Mouse (Mus musculus): ENCODE data around the gene Cir1.

The Cir1 gene

DNA sequence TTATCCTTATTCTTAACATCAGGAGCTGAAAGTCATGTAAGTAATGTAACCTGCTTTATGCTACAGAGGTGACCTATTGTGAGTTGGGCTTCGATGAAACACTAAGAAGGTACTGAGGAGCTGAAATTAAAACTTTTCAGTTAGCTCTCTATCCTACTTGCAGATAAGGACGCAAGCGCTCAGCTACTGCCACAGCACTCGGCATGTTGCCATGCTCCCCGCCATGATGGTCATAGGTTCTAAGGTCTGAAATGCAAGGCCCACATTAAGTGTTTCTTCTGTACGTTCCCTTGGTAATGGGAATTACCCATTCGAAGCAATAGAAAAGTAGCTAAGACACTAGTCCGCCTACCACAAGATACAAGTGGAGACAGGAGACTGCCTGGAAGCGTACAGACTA, 9.8 kb downstream of the Cir1 start:
- in situ Hi-C loops (cut with MboI; ENCODE audit: low sequenced_read_pairs): no loop called here

DNA sequence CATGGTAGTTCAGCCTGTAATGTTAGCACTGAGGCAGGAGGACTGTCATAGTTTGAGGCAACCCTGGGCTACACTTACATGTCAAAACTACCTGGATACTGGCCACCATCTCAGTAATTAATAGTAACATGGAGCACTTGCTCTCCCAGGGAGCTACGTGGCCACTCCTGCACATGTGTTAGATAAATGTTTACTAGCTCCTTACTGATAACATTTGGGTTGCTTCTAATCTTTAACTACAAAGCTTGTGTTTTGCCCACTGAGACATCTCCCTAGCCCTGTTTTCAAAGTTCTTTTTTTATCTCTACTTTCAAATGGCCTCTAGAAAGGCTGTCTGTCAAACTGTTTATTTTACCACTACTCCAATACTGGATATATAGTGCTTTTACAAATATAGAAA, 10.5 kb downstream of the Cir1 start:
- in situ Hi-C loops (cut with MboI; ENCODE audit: low sequenced_read_pairs): no loop called here

DNA sequence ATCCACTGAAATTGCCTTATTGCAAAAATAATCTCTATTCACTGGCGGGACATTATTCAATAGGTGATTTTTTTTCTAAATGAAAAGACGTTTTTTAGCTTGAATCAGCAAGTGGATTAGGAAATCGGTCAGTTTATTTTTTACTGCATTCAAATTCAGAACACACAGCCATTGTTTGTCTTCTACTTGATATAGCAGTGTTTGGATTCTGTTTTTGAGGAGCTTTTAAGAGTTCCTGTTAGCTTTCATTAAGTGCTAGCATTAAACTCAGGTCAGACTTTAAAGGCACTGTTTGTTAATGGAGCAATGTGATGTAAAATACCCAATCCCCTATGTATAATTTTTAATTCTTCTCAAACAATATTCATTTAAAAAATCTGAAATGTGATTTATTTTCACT, 13.7 kb downstream of the Cir1 start:
- in situ Hi-C loops (cut with MboI; ENCODE audit: low sequenced_read_pairs): loop anchor here (25.0 kb wide), 1 partner anchor 1062 kb away; no protein-coding TSS in a partner anchor

DNA sequence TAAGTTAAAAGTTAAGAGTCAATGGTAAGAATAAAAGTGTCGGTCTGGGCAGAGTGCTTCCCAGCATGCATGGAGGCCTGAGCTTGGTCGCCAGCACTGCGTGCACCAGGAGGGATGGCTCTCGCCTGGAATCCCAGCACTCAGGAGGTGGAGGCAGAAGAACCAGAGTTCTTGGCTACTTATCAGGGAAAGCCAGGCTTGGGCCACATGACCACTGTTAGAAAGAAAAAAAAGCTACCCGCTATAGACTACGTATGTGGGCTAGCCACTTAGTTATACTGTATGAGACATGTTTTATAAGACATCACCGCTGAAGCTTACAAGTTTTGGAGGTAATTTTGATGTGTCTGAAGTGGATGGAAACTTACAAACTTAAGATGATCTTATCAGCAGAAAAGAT, 14.3 kb downstream of the Cir1 start:
- in situ Hi-C loops (cut with MboI; ENCODE audit: low sequenced_read_pairs): loop anchor here (25.0 kb wide), 1 partner anchor 1061 kb away; no protein-coding TSS in a partner anchor

DNA sequence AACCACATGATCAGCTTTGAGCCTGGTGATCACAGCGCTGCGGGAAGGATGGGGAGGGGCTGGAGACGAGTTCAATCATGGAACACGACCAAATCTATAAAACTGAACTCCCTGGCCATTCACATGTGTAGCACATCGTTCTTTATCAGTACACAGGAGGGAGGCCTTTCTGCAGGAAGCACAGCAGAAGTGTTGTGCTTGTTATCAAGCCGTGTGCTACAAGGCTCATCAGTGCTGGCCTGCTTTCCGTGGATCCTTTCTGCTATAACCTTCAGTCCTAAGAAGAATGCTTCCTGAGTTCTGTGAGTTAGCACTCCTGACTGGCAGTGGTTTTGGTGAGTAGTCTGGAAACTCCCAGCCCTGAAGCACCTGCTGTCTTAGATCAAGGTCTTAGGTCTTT, 17.5 kb downstream of the Cir1 start:
- in situ Hi-C loops (cut with MboI; ENCODE audit: low sequenced_read_pairs): loop anchor here (25.0 kb wide), 1 partner anchor 1058 kb away; no protein-coding TSS in a partner anchor

DNA sequence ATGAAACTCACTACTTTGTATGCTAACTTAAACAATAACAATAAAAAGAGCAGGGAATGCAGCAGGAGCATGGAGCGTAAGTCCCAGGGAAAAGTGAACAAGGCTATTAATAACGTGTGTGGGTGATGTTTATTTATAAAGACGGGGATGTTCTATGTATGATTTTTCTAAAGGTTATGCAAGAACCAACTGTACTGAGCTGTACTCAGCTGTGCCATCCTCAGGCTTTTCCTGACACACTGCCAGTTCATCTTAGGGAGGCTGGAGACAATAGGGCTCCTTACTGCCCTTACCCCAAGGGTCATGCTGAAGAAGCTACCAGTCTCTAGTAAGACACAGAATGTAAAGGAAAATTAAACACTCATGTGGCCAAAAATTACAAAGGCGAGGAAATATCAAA, 21.4 kb downstream of the Cir1 start:
- in situ Hi-C loops (cut with MboI; ENCODE audit: low sequenced_read_pairs): loop anchor here (25.0 kb wide), 1 partner anchor 1054 kb away; no protein-coding TSS in a partner anchor

DNA sequence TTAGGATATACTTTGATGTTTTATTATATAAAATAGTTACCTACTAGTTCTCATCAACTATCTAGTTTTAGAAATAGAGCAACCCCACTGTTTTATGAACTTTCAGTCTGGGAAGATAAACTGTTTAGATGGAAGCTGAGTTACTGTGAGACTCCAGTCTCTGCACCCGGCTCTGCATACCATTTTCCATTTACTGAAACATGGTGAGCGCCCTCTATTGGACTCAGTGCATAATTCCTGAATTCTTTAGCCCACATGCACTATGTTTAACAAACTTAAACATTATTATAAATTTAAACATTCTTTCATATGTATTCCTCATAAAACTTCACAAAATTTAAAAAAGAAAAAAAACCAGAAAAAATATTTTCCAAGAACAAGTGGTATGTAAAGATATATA, 26.9 kb downstream of the Cir1 start:
- in situ Hi-C loops (cut with MboI; ENCODE audit: low sequenced_read_pairs): loop anchor here (25.0 kb wide), 1 partner anchor 1048 kb away; no protein-coding TSS in a partner anchor

DNA sequence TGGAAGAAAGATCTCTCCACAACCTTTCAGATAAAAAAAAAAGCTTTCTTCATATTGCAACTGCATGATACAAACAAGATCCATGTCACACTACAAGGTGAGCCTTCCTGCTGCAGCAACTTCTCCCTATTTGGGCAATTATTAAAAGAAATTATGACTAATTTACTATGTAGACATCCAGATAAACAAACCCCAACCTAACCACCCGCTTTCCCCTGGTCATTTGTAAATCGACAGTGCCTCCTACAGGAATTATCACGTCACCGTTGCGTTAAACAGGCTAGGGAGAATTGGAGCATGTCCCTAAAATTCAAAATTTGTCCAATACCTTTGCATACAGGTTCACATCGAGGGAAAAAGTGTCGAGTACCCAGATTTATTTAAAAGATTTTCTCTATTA, 30.8 kb downstream of the Cir1 start:
- in situ Hi-C loops (cut with MboI; ENCODE audit: low sequenced_read_pairs): loop anchor here (25.0 kb wide), 1 partner anchor 1044 kb away; no protein-coding TSS in a partner anchor

DNA sequence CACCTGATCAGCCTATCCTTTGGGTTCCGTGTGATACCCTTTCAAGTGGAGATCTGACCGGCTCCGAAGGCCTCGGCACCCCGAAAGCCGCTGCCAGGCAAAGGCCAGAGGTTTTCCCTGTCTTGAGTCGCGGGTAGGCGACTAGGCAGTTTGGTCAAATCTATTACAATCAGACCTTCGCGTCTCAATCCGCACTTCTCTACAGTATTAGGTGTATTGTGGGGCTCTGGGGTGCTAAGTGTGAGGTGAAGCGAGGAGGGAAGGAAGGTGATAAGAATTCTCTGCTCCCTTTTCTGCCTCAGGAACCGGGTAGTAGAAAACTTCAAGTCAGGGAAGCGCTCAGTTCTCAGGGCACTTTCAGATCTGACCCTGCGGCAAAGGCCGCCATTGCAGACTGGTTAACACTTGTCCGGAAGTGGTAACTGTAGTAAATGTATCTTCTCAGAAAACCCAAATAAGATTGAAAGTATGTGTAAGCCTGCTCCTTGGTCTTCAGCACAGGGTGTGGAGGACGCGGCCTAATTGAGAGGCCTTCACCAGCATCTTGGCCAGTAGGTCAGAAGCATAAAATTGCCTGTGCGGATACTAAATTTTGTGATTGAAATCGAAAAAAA, 31.3 kb downstream of the Cir1 start:
- in situ Hi-C loops (cut with MboI; ENCODE audit: low sequenced_read_pairs): loop anchor here (25.0 kb wide), 1 partner anchor 1044 kb away; no protein-coding TSS in a partner anchor

DNA sequence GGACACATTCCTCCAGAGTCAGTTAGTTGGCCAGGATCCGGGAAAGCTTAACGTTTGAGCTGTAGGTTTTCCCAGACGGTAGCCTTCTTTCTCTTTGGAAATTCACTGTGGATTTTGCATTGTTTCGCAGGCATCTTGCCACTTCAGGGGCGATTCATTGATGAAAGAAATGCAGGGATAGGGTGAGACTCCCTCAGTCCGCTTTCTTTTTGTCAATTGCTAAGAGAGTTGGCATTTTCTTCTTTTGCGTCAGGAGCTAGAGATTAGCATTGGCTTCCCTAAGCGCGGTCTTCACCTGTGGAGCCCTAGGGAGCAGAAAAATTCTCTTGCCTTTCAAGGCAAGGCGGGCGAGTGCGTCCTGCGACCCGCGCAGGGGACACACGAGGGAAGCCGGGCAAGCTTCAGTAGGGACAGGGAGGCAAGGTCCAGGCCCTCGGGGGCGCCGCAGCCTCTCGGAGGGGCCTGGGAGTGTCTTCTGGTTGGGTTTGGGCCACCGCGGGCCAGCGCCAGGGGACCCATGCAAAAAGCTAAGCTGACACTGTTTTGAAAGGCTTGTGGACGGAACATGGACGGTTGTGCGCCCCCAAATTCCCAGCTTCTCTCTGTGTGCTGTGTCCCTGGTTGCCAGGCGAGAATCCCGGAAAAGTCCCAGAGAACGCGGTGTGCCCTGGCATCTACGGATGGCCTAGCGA, 32.0 kb downstream of the Cir1 start:
- in situ Hi-C loops (cut with MboI; ENCODE audit: low sequenced_read_pairs): loop anchor here (25.0 kb wide), 1 partner anchor 1043 kb away; no protein-coding TSS in a partner anchor

DNA sequence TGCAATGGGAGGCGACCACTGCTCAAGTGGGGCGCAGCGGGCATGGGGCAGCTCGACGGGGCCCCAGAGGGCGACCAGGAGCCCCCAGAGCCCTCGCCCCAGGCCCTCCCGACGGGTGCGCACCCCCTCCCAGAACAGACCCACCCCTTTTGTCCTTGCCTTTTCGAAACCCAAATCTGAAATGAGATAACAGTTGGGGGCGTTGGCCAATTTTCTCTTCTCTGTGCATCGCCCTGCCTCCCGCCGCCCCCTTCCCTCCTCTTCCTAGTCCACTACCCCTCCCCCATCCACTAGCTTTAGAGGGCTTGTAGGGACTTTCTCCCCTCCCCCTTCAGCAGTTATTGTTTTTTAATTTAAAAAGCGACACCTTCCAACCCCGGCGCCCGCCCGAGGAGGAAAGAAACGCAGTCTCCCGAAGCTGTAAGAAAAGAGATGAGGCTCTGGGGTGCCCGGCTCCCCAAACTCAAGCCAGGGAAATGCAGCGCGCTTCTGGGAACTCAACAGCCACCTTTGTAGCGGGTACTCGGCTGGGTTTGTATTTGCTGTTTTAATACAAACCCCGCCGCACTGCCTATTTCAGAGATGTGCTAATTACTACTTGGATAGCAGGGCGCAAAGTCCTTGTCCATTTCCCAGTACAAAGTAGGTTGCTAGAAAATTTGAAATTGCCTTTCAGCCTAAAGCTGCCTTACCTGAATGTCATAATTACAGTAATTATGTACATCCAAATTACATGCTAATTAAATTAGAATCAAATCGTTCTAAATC, 33.0 kb downstream of the Cir1 start:
- in situ Hi-C loops (cut with MboI; ENCODE audit: low sequenced_read_pairs): loop anchor here (10.0 to 25.0 kb wide), 2 partner anchors 115 to 1042 kb away; no protein-coding TSS in a partner anchor

DNA sequence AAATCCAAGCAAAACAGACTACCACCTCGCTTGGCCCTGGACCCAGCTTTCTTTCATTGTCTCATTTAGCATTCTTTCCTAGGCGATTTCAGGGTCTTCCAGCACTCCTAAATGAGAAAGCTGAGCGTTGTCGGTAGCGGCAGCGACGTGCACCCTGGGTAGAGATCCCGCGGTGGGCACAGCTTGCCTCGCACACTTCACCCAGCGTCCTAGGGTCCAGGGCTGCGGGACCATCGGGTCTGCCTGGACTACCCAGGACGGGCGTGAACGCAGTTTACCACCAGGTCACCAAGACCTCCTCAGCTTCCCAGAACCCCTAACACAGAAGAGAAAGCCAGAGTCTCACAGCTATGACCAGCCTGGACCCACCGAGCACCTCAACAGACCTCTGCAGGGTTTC, 33.6 kb downstream of the Cir1 start:
- in situ Hi-C loops (cut with MboI; ENCODE audit: low sequenced_read_pairs): loop anchor here (10.0 to 25.0 kb wide), 2 partner anchors 114 to 1042 kb away; no protein-coding TSS in a partner anchor

DNA sequence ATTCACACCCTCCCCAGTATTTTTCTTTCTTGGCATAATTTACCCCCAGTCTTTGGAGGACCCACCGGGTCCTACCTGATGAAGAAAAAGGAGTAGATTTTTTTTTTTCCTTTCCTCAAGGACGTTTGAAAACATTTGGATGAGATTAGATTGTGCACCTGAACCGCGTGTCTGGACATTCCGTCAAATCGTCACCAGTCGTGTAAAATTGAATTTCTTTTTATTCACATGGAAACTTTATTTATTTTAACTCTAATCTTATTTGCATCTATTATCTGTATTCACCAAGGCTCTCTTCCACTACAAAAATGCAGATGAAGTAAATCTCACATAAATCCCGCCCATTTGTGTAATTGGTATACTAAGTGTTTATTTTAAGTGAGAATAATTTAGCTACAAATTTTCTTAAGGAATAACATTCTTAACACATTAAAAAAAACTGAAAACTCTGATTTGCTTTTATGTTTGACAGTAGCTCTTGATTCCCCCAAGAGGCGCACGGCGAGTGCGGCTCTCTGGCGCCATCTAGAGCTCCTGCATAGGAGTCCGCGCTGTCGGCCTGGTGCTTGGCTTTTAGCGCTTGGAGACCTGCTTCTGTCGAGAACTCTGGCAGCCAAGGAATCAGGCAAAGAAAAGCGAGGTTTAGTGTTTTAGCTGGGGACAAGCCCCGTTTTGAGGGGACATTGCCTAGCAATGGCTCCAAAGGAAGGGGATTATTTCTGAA, 34.2 kb downstream of the Cir1 start:
- in situ Hi-C loops (cut with MboI; ENCODE audit: low sequenced_read_pairs): loop anchor here (10.0 to 25.0 kb wide), 2 partner anchors 113 to 1041 kb away; no protein-coding TSS in a partner anchor

DNA sequence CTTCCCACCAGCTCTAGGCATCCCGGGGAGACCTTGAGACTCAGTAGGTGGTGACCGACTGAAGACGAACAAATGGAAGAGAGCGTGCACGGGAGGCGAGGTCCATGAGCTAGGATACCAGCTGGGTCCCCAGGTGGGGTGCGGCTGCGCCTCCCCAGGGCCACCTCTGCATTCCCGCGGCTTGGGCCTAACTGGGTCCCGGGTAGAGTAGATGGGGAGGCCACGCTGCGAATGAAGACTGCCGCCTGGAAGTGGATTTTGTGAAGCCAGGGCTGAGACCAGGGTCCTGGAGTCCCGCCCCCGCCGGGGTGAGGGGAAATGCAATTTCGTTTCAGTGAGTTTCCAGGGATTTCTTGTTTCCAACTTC, 34.8 kb downstream of the Cir1 start:
- in situ Hi-C loops (cut with MboI; ENCODE audit: low sequenced_read_pairs): loop anchor here (10.0 to 25.0 kb wide), 2 partner anchors 113 to 1040 kb away; no protein-coding TSS in a partner anchor

DNA sequence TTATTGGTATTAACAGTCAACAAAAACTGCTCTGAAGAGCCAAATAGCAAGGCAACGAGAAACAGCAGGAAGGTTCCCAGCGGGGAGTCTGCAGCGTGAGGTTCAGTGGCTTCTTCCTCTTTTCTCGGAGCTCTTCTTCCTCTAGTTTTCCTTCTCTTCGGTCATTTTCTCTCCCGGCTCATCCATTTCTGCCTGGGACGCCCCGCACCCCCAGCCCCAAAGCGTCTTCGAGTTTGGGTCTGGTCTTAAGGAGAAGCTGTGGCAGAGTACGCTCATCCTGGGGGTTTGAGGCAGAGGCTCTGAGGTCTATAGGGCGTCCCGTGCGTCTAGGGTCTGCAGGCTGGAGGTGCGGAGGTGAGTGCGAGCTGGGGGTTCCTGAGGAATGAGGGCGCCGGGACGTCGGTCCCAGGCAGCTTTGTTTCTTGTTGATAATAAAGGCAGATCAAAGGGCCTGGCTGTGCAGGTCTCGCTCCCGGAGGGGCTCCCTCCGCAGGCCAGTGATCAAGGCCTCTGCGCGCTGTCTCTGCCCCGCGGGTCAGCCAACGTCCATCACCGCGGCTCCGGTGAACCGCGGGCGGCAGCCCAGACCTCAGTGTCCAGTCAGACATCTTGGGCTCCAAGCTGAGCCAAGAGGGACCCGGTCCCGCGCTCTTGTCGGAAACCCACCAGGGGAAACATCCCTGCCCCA, 35.3 kb downstream of the Cir1 start:
- in situ Hi-C loops (cut with MboI; ENCODE audit: low sequenced_read_pairs): loop anchor here (10.0 to 25.0 kb wide), 2 partner anchors 112 to 1040 kb away; no protein-coding TSS in a partner anchor

DNA sequence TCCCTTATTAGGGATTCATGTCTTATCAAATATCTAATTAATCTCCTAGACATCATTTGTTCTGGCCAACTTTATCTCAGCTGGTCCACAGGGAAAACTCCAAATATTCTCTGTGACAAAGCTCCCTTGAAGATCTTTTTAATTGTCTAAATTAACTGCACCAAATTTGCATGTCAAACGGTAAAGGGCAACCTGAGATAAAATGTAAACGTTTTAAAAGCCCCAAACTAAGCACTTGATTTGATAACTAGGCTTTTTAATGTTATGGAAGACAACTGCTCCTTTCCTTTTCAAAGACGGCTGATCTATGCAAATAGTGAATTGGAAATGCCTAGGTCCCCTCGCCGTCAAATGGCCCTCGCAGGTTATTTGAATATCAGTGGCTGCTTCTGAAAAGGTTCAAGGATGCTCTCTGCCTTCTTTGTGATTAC, 36.3 kb downstream of the Cir1 start:
- in situ Hi-C loops (cut with MboI; ENCODE audit: low sequenced_read_pairs): loop anchor here (10.0 to 25.0 kb wide), 2 partner anchors 111 to 1039 kb away; no protein-coding TSS in a partner anchor

DNA sequence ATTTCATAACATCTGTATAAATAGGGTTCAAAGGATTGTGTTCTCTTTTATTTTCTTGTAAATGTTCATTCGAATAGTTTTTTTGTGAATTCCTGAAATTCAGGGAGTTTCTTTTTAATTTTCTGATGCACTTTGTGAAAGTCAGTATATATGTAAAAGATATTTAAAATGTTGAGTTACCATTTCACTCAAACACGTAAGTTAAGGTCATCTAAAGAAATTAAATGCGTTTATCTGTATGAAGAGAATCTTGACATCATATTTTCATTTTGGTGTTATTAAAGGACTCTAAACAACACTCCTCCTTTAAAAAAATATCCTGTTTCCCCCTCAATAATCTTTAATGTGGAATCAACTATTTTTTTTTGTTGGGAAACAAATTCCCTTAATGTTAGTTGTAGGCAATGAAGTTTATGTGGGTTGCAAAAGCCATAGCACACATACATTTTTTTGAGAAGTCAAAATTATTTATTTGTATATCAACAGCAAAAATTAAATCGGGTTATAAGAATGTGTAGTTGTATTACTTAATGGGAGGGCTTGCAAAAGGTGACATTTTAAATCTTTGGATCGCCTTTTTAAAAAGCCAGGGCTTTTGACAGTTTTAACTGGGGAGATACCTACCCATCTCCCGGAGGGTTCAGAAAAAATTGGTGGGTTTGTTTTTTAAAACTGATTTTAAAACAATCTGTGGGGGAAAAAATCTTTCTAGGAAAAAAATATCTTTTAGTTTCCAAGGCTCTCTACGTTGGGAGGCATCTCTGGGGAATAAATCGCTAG, 37.0 kb downstream of the Cir1 start:
- in situ Hi-C loops (cut with MboI; ENCODE audit: low sequenced_read_pairs): loop anchor here (10.0 to 25.0 kb wide), 2 partner anchors 111 to 1038 kb away; no protein-coding TSS in a partner anchor

DNA sequence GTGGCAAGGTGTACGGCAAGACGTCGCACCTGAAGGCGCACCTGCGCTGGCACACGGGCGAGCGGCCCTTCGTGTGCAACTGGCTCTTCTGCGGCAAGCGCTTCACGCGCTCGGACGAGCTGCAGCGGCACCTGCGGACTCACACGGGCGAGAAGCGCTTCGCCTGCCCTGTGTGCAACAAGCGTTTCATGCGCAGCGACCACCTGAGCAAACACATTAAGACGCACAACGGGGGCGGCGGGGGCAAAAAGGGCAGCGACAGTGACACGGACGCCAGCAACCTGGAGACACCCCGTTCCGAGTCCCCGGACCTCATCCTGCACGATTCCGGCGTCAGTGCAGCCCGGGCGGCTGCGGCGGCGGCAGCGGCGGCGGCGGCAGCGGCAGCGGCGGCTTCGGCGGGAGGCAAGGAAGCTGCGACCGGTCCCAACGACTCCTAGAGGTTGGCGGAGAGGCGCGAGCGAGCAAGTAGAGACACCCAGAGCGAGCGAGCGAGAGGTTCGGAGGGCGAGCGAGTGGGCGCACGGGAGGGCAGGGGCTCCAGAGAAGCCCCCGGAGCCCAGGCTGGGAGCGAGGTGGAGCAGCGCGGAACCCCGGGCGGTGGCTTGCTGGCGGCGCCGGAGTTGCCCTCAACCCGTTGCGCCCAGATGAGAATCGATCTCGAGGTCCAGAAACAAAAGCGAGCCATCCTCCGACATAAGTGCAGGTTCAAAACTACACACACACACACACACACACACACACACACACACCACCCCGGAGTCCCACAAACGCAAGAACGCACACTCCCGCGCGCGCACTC, 38.2 kb downstream of the Cir1 start:
- in situ Hi-C loops (cut with MboI; ENCODE audit: low sequenced_read_pairs): loop anchor here (10.0 kb wide), 1 partner anchor 110 kb away; no protein-coding TSS in a partner anchor

Data from CH12F3 (cell line).